Mouse (Mus musculus) fat pad, adult 2 months (tissue): ENCODE measurements around the gene Wfdc12.

Experiments used
- DNase-seq: peaks from one replicate; pipeline ENCODE4 v3.0.0-alpha.2; 2011; ENCODE audit warnings: low read depth, low spot score; ENCODE audit errors: extremely low read depth

The Wfdc12 gene

DNA sequence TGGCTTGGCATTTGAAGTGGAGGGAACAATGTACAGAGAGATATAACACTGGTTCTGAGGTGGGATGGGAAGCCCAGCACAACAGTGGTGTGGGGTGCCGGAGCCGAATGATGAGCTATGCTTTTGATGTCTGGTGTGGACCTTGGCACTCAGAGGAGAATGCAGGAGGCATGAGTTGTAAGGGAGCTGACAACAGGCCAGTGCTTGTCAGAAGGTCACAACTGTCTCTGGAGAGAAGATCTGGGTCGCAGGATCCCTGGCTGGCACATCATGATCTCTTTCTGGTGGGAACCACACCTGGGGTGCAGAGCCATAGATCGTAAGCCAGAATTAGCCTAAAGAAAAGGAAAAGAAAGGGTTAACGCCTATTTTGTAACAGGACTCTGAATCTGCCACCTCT lies 12.6 kb downstream of the Wfdc12 start:
- DNase-seq = no peak

DNA sequence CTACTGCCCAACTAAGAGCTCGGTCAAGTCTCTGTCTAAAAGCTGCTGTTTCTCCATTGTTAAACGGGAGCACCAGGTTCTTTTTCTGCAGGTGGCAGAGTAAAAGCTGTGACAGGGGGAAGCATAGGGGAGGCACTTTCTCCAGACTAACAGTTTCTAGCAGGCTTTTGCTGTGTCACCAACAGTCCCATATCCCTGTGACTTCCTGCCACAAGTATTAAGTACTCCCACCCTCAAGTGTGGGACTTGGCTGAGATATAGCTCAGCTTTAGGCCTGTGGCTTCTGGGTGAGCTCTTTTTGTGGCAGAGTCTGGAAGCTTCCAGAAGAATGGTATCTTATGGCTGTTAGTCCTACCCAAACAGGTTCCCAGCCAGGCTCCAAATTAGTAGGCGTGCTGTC lies 14.6 kb downstream of the Wfdc12 start:
- DNase-seq = no peak

DNA sequence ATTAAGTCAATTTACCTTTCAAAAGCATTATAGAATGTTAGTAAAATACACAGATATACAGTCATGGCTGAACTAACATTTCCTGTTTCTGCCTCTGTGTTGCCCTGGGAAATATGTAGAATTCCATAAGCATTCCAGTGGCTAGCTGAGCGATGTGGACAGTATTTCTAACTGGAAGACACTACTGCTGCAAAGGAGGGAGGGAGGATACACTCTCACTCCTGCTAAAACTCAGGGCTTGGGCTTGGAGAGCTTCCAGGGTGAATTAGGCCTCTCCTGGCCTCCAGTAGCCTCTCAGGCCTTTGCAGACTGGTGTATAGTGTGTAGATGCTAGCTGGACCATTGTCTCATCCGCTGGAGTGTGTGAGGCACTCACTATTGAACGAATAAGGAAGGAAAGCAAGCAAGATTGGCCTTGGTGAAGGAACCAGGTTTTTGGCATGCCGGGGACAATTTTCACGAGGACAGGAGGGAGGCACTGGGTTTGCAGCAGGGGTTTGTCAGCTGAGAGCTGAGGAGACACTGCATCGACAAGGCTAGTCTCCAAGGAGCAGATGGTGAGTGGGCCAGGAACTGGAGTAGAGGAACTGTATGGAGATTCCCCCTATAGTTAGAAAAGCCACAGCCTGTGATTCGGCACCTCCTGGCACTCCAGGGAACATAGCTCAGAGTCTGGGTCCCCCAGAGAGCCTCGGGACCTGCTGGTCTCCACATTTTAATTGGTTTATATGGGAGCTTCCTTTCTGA lies 15.6 kb downstream of the Wfdc12 start:
- DNase-seq = no peak

DNA sequence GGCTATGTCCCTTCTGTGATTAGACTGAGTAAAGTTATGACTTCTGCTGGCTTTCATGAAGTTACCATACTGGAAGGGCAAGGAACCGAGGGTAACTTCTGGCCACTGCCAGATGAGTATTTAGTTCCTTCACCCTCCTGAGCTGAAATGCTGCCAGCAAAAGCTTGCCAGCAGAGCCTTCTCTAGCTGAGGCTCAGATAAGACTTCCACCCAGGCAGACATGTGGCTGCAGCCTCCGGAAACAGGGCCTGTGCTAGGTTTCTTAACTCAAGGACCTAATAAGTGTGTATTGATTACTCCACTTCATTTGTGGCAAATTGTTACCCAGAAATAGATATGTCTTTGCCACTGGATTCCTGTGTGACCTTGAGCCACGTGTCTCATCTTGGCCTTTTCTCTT lies 17.0 kb downstream of the Wfdc12 start:
- DNase-seq = no peak

DNA sequence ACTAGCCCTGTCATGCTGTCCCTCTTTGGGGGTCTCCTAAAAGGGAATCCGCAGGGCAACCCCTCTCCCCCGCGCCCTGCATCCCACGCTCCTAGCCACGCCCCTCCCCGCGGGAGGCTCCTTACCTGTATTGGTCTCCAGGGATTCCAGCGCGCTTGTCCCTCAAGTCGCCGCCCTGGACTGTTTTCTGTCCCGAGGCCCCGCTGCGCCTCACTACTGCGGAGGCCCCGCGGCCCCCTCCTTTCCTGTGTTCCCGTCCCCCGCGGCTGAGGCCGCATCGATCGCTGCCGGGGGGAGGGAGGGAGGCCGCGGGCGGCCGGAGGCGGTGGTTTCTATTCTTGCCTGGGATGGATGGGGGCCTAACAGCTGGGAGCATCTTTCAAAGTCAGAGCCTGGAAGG lies 19.5 kb downstream of the Wfdc12 start, which contains the start of gene Kcns1:
TSS of gene Kcns1 (minus strand) at position 212 of the 400 bp plus-strand sequence.
- no peak for DNase-seq

DNA sequence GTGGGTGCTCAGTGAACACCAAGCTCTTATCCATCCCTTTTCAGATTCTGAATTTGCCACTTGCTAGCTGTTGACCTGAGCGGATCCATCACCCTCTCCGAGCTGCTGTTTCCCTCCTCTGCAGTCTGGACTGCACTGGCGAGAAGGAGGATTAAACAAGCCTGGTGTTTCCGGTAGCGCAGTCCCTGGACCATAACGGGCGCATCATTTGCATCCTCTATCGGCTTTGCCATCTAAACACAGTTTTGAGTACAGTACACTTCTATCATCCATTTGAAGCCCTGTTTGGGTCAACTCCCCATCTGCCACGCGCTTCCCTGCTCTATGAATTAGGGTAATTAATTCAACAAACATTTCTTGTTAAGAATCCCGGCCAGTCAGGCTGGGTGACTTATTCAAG lies 20.1 kb downstream of the Wfdc12 start:
- DNase-seq = no peak

DNA sequence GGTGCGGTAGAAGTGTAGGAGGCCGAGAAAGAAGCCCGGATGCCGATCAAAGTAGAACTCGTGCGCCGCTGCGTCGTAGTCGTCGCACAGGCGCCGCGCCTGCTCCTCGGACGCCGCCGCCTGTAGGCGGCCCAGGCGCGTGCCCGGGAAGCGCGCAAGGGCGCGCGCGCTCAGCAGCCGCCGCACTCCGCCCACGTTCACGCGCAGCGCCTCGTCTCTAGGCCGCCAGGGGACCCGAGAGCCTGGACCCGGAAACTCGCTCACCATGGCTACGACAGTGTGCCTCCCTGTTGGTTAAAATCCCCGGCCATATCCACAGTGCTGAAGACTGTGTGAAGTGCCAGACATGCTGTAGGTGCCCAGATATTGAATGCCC lies 21.8 kb downstream of the Wfdc12 start:
- DNase-seq = no peak

DNA sequence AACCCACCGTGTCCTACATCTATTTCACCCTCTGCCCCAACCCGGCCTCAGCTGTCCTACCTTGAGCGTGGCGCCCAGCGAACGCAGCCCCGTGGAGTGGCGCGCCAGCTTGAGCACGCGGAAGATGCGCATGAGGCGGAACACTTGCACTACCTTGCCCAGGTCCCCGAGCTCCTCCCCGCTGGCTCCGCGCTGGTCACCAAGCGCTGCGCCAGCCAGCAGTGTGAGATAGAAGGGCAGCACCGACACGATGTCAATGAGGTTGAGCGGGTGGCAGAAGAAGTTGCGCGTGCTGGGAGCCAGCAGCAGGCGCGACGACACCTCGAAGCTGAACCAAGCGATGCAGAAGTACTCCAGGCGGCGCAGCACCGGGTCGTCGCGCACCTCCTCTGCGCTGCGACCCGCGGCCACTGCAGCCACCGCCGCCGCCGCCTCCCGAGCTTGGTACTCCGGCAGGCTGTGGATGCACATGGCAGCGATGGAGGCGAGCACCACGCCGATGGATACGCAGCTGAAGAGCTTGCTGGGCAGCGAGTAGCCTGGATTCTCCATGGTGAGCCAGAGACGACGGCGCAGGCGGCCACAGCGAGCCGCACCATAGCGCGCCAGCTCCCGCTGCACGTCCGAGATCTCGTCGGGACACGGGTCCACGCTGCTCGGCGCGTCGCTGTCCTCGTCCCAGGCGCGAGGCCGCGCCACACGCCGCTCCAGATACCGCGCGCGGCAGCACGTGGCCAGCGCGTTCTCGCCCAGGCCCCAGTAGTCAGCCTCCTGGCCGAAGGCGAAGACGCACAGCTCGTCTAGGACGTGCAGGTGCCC lies 22.4 kb downstream of the Wfdc12 start:
- no peak for DNase-seq

DNA sequence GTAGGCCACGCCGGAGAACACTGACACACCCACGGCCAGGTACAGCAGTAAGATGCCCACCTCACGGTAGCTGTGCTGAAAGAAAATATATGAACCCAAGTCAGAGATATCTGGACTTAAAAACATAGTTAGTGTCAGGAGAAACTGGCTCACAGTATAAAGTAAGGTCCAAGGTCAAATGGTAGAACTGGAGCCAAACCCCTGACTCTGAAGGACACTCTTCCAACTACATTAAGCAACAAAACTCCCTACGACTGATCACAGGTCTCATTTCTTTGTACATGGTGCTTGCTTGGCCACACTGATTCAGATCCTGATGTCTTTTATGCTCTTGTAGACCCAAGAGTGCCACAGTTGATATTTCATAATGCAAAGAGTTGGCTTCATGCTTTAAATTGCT lies 25.5 kb downstream of the Wfdc12 start:
- DNase-seq = no peak

DNA sequence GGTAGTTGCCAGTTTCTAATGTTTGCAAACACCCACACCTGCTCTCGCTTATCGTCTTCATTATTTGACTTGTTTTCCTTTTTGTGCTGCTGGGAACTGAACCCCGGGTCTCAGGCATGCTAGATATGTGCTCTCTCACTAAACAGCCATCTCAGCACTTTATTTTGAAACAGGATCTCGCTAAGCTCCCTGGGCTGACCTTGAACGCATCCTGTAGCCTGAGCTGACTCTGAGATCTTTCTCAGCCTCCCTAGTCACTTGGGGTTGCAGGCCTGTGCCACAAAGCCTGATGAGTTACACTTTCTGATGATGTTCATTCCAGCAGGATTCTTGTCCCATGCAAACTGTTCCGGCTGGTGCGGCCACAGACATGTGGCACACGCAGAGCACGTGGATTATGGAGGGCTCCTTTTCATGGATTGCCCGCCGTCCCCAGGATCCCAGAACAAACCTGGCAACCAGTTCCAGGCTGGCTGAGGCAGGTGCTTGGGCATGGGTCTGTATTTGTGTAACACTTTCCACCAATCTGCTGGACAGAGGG lies 28.8 kb downstream of the Wfdc12 start:
- no peak for DNase-seq

DNA sequence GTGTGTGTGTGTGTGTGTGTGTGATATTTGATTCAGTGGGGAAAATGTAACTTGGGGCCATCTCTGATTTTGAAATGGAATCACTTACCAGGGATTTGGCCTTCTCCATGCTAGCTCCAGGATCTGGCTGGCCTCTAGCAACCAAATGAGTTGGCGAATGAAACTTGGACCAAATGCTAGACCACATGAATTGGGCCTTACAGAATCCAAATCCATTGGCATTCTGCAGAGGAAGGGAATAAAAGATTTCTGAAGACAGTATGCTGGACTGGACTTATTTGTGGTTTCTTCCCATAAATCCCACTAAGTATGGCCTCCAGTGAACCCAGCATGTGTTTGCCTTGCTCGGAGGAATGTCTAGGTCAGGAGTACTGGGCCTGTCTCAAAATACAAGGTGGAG lies 31.6 kb downstream of the Wfdc12 start:
- no peak for DNase-seq

DNA sequence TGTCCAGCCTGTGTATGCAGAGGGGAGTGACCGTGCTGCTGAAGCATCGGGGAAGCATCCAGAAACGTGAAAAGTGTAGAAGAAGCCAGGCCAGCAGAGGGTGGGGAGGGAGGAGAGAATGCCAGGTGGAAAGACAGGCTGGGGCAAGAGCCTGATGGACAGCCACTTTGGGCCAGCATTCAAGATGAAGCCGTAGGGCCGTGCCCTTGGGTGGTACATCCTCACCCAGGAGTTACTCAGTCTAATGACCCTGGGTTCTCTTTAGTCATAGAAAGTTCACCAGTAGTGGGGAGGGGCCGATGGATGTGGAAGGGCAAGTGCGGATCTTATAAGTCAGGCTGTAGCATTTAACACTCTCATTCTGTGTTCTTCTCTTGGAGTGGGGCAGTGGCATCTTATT lies 34.2 kb downstream of the Wfdc12 start:
- no peak for DNase-seq

DNA sequence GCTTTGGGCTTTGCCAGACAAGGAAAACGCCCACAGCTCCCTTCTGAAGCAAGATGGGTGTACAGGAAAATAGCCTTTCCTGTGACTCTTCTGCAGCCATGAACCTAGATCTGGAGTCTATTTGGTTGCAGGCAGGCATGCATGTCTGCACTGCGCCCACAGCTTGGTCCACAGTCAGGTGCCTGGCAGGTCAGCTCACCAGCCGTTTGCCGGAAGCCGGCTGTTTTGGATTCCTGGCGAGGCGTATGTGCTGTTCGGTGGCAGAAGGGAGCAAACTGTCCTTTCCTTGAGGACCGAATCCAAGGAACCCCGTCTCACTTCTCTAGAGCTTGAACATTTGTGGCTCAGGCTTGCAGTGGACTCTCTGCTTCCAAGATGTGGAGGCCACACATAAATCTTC lies 36.4 kb downstream of the Wfdc12 start:
- DNase-seq = no peak

DNA sequence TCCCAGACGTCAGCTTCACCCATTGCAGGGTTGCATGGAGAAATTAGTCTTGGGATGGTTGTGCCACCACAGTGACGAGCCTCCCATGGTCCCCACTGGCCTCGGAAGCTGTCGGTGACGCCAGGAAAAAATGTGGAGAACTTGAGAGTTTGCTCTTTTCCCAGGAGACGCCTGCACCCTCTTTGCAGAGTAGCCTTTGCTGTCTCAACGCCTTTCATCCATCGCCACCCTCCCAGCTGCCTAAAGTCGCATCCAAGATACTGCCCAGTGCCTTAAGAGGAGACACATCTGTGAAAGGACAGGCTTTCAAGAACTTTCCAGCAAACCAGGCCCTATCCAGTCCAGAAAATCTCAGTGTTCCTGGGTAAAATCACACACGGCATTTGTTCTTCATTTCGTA lies 38.1 kb downstream of the Wfdc12 start:
- no peak for DNase-seq

DNA sequence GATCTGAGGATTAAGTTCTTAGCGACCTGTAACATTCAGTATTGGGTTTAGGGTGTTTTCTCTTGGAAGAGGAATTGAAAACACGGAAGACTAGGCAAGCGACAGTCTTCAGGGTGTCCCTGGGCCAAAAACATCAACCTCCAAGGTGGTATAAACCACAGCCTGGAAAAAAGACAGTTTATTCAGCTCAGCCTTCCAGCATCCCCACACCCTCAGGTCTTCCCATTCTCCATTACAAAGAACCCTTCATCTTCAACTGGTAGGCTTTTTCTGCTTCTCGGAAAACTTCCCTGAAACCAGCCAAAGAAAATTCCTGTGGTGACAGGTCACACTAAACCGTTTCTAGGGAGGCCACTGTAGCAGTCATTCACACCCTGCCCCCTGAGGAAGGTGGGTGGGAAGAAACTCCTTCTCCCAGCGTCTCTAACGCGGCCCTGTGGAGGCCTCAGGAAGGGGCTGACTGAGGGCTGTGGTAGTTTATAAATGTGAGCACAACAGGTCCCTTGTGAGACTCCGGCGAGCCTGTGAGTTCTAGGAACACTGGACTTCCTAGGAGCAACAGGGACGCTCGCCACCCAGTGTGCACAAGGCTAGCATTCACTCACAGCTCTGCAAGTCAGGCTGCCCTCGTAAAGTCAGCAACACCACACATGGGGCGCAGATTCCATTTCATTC lies 40.2 kb downstream of the Wfdc12 start:
- DNase-seq = no peak

DNA sequence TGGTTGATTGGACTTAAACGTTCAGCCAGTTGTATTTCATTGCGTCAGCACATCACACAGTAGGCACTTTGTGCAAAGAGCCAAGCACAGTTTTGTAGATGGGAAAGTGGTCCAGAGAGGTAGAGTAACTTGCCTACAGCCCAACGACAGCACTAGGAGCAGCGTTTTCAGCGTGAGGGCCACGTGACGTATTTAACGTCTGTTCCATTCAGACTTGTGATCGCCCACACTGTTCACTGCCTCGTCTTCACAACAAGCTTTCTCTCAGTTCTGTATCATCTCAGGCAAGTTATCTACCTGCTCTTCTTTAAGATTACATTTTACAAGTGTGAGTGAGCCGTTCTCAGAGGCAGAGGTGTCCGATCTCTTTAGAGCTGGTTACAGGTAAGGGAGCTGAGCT lies 43.9 kb downstream of the Wfdc12 start:
- DNase-seq = no peak

DNA sequence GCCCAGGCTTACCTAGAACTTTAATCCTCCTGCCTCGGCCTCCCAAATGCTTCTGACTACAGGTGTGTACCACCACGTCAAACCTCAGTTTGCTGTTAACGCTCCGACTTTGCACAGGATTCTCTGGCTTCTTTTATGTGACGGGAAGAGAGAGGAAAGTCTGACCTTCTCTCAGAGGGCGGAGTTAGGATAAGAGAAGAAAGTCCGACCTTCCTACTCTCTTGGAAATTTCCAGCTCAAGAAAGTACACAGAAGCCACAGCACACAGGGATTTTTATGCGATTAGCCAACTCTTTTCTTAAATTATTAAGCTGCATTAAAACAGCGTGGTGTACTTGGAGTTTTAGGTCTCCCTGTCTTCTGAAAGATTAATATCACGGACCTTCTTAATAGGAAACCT lies 45.9 kb downstream of the Wfdc12 start:
- DNase-seq = no peak

DNA sequence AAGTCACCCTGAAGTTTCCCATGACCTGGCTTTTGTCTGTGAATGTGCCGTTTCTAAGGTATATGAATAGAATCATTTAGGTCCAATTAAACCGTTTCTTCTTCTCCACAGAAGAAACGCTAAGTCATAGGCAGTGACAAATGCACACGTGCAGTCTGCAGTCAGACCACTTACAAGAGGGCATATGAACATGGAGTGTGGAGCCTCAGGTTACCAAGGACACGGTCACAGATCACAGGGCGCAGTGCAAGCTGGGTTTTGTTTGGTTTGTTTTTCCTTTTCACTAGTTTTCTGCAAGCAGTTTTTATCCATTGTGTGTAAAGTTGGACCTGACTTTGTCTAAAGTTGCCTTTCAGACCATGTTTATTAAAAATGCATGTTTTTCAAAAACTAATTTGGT lies 46.4 kb downstream of the Wfdc12 start:
- DNase-seq = no peak

DNA sequence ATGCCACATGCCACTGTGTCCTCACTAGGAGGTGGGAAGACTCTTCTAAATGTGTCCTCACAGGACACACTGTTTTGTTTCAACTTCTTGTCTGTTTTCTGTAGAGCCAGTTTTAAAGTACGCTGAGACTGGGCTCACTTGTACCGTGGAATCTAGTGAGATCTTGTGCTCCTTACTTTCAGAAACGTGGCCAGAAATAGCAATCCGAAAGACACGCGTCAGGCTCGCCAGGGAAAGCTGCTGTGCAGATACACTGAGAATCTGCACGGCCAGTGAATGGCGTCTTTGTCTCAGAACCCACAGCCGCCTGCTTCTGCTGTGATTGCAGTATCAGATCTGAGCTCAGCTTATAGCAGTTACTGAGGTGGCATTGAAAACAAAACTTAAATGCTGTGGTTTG lies 48.4 kb downstream of the Wfdc12 start:
- DNase-seq = no peak
